Mouse (Mus musculus): Measurements from ENCODE around the gene Rxrb.
A peak's percentile ranks its signal among the peaks of the same experiment; 100 is the strongest.

Rxrb gene

GRCm38 (mm10) chr17:34047404-34048050, 15.9 kb downstream of the Rxrb start:
- no peak for DNase-seq (ENCODE audit: low read depth, low spot score)

- DNase-seq (ENCODE audit: low read depth, low spot score), result no peak
Observed at GRCm38 (mm10) chr17:34057224-34057623, 25.6 kb downstream of the Rxrb start.

- no peak for DNase-seq (ENCODE audit: low read depth, low spot score)
Observed at GRCm38 (mm10) chr17:34068864-34069263, 37.3 kb downstream of the Rxrb start.

- DNase-seq (ENCODE audit: low read depth, low spot score), result no peak
Observed at GRCm38 (mm10) chr17:34072091-34072490, 40.5 kb downstream of the Rxrb start.

GRCm38 (mm10) chr17:34075271-34075670, 43.7 kb downstream of the Rxrb start:
- DNase-seq (ENCODE audit: low read depth, low spot score), result no peak

- peak; percentile 54 for DNase-seq (ENCODE audit: low read depth, low spot score)
Observed at GRCm38 (mm10) chr17:34077549-34077948, 45.9 kb downstream of the Rxrb start.

GRCm38 (mm10) chr17:34078148-34078547, 46.5 kb downstream of the Rxrb start:
- no peak for DNase-seq (ENCODE audit: low read depth, low spot score)

GRCm38 (mm10) chr17:34079002-34079401, 47.4 kb downstream of the Rxrb start:
- no peak for DNase-seq (ENCODE audit: low read depth, low spot score)

- peak; percentile 63 for DNase-seq (ENCODE audit: low read depth, low spot score)
Observed at GRCm38 (mm10) chr17:34079621-34080020, 48.0 kb downstream of the Rxrb start.

GRCm38 (mm10) chr17:34083104-34083503, 51.5 kb downstream of the Rxrb start:
- no peak for DNase-seq (ENCODE audit: low read depth, low spot score)

GRCm38 (mm10) chr17:34087386-34087785, 55.8 kb downstream of the Rxrb start:
- no peak for DNase-seq (ENCODE audit: low read depth, low spot score)
